Mouse (Mus musculus) neural tube, embryonic 13.5 days (tissue): ENCODE measurements around the gene Fbxo21. TPM values are rescaled to one million over a fixed set of nuclear protein-coding genes. Genes with fewer than 3 reads are reported as not detected.
A peak's percentile ranks its signal among the peaks of the same experiment; 100 is the strongest.

Source experiments
- ATAC-seq: fragments of 200-750 bp; cut with Nextera tagmentation; 2 replicates; pipeline ENCODE4 v1.8.0; 2017; ENCODE audit warnings: low read depth, mild to moderate bottlenecking, moderate TSS enrichment, moderate library complexity
- H3K27ac ChIP-seq: fragments of 300-500 bp; sonication (generic); replicated peaks from 2 replicates; pipeline ENCODE4 v1.5.1; 2015; ENCODE audit warnings: moderate library complexity, mild to moderate bottlenecking, inconsistent platforms
- H3K27me3 ChIP-seq: fragments of 300-500 bp; sonication (generic); 2 replicates; pipeline ENCODE4 v1.6.1; 2015; ENCODE audit warnings: mild to moderate bottlenecking, inconsistent platforms
- H3K36me3 ChIP-seq: fragments of 300-500 bp; sonication (generic); 2 replicates; pipeline ENCODE4 v1.6.1; 2015; ENCODE audit warnings: mild to moderate bottlenecking, inconsistent platforms
- H3K4me1 ChIP-seq: fragments of 300-500 bp; sonication (generic); replicated peaks from 2 replicates; pipeline ENCODE4 v1.6.1; 2015; ENCODE audit warnings: inconsistent platforms
- H3K4me2 ChIP-seq: fragments of 300-500 bp; sonication (generic); 2 replicates; pipeline ENCODE4 v1.6.1; 2015; ENCODE audit warnings: inconsistent platforms, mild to moderate bottlenecking, moderate library complexity
- H3K4me3 ChIP-seq: fragments of 300-500 bp; sonication (generic); 2 replicates; pipeline ENCODE4 v1.5.1; 2015; ENCODE audit warnings: mild to moderate bottlenecking, inconsistent platforms
- H3K9ac ChIP-seq: fragments of 300-500 bp; sonication (generic); 2 replicates; pipeline ENCODE4 v1.6.1; 2015; ENCODE audit warnings: moderate library complexity, mild to moderate bottlenecking, inconsistent platforms
- H3K9me3 ChIP-seq: fragments of 300-500 bp; sonication (generic); 2 replicates; pipeline ENCODE4 v1.6.1; 2016; ENCODE audit warnings: inconsistent platforms
- WGBS: fragments of 180-500 bp; shearing (Covaris S2); methylation state at CpG from one replicate; pipeline ENCODE4 v1.1.7; 2015; 5-methylcytosine and 5-hydroxymethylcytosine counted together
- polyA plus RNA-seq: library from polyadenylated mRNA; unstranded; fragments of >200 nt; fragmentation: Nextera tagmentation; extraction: Ambion mirVana; gene quantifications from 2 replicates; pipeline ENCODE4 v1.2.1, GENCODE M21; 2015

The Fbxo21 gene
- polyA plus RNA-seq, 1 experiment from 2014 or later, result 133 TPM

DNA sequence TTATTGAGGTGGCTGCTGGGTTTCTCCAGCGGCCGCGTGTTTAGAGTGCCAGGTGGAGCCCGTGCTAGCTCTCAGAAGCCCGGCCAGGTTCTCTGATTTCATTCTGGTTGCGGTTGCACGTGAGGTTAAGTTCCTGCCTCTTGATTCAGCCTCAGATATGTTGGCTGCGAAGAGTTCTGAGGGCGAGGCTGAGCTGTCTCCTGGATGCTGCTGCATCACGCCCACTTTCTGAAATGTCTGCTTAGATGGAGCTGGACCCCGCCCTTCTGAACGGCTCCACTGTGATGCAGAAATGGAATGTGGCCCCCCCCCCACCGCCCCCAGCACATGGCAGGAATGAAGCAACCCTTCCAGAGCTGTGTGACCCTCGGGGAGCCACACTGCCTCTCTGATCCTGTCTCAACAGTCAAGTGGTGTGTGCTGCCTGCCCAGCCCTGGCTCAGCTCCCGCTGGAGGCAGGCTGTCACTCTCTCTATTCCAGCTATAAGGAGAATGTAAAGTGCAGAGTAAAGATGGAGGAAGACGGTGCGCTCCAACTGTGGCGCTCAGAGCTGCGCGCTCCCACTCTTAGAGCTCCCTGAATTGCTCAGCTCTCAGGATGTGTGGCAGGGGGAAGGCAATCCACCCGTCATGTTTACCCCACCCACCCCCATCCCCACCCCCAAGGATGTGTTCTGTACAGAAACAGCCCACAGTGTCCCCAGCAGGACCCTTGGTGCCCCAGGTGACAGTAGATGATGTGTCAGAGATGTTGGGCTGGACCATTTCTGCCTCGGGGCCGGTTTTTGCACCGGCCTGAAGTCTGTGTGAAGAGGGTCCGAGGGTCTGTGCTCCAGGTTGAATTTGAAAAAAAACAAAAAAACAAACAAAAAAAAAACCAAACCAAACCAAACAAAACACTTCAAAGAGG is 60.6 kb downstream of the Fbxo21 start:
- Histone ChIP-seq H3K4me1 (peaks cover 25% of the 10 kb centered on the region), H3K4me2 (peak overlapping the region; percentile 34), H3K36me3 (no peaks in the 10 kb centered on the region), H3K9ac (peak overlapping the region; percentile 57), H3K27ac (peak overlapping the region; percentile 65), H3K9me3 (0 out of 2 replicates have a peak, but pooled peaks cover 7% of the 10 kb centered on the region), H3K27me3 (no peaks in the 10 kb centered on the region), H3K4me3 (no peak overlapping the region)
- 0 out of 2 replicates have a peak, but pooled peaks have one; percentile 36 for ATAC-seq
- WGBS, result 40% methylated on average over 25 of the region's 25 CpGs

- WGBS, result 7% methylated on average over 10 of the region's 10 CpGs
- peak overlapping the region; percentile 34 for H3K4me2 ChIP-seq
- H3K36me3 ChIP-seq, result no peaks in the 10 kb centered on the region
- no peaks in the 10 kb centered on the region for H3K27me3 ChIP-seq
- peak; percentile 89 for ATAC-seq
- H3K4me1 ChIP-seq, result peaks cover 25% of the 10 kb centered on the region
- H3K9me3 ChIP-seq, result 0 out of 2 replicates have a peak, but pooled peaks cover 7% of the 10 kb centered on the region
- H3K27ac ChIP-seq, result peak overlapping the region; percentile 65
- H3K4me3 ChIP-seq, result no peak overlapping the region
- peak overlapping the region; percentile 57; the same call in 1 of the 2 replicates for H3K9ac ChIP-seq
Observed at GRCm38 (mm10) chr5:118037798-118038484, 61.4 kb downstream of the Fbxo21 start.

DNA sequence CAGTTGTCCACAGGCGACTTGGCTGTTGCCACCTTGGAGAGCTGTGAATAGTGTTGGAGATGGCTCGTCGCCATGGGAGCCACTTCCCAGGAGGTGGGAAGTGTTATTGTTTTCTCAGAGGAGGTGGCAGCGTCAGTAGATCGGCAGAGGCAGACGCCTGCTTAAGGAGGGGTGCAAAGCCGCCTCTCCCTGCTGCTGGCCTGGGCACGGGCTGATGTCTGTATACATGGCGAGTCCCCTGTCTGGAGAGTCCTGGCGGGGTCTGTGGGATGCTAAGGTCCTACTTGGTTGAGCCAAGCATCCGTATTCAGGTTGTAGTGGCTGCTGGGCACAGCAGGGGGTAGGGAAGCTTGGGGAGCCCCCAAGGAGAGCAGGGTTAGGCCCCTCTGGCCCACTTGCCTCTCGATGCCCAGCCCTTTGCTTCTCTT is 62.7 kb downstream of the Fbxo21 start:
- H3K27ac ChIP-seq, result no peak overlapping the region
- H3K36me3 ChIP-seq, result no peaks in the 10 kb centered on the region
- H3K4me2 ChIP-seq, result no peak overlapping the region
- H3K27me3 ChIP-seq, result no peaks in the 10 kb centered on the region
- ATAC-seq, result no peak
- no peak overlapping the region for H3K9ac ChIP-seq
- H3K4me1 ChIP-seq, result peaks cover 25% of the 10 kb centered on the region
- 33% methylated on average over 12 of the region's 12 CpGs for WGBS
- H3K4me3 ChIP-seq, result no peak overlapping the region
- H3K9me3 ChIP-seq, result 0 out of 2 replicates have a peak, but pooled peaks cover 7% of the 10 kb centered on the region

GRCm38 (mm10) chr5:118042599-118042998 is 66.1 kb downstream of the Fbxo21 start:
- peaks cover 18% of the 10 kb centered on the region for H3K4me1 ChIP-seq

GRCm38 (mm10) chr5:118043761-118044160 is 67.2 kb downstream of the Fbxo21 start:
- Histone ChIP-seq H3K4me3 (no peak overlapping the region), H3K9me3 (no peaks in the 10 kb centered on the region), H3K4me2 (no peak overlapping the region), H3K36me3 (no peaks in the 10 kb centered on the region), H3K27me3 (no peaks in the 10 kb centered on the region), H3K4me1 (peaks cover 7% of the 10 kb centered on the region), H3K27ac (no peak overlapping the region), H3K9ac (no peak overlapping the region)
- WGBS, result 92% methylated on average over 4 of the region's 4 CpGs
- no peak for ATAC-seq

More at GRCm38 (mm10) chr5:118042599-118042998, 66.1 kb downstream of the Fbxo21 start:
- Histone ChIP-seq H3K27ac (no peak overlapping the region), H3K9me3 (no peaks in the 10 kb centered on the region), H3K4me2 (no peak overlapping the region), H3K4me3 (no peak overlapping the region), H3K27me3 (no peaks in the 10 kb centered on the region), H3K9ac (no peak overlapping the region), H3K36me3 (no peaks in the 10 kb centered on the region)
- WGBS, result 85% methylated on average over 6 of the region's 6 CpGs
- ATAC-seq, result no peak

- Histone ChIP-seq H3K27me3 (no peaks in the 10 kb centered on the region), H3K4me3 (no peak overlapping the region), H3K27ac (no peak overlapping the region), H3K4me2 (no peak overlapping the region), H3K9ac (no peak overlapping the region), H3K9me3 (no peaks in the 10 kb centered on the region), H3K4me1 (no peaks in the 10 kb centered on the region), H3K36me3 (no peaks in the 10 kb centered on the region)
- ATAC-seq, result no peak
- WGBS, result 84% methylated on average over 6 of the region's 6 CpGs
Observed at GRCm38 (mm10) chr5:118044907-118045306, 68.4 kb downstream of the Fbxo21 start.

DNA sequence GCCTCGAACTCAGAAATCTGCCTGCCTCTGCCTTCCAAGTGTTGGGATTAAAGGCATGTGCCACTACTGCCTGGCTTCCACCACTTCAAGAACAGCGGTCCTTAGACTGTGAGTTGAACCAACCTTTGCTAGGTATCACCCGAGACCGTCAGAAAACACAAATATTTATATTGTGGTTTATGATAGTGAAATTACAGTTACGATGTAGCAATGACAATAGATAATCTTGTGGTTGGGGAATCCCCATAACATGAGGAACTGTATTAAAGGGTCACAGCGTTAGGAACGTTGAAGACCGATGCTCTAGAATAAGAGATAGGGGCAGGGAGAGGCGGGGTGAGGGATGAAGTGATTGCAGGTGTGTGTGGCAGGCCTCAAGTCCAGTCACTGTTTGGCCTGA is 68.9 kb downstream of the Fbxo21 start:
- Histone ChIP-seq H3K36me3 (no peaks in the 10 kb centered on the region), H3K27me3 (no peaks in the 10 kb centered on the region), H3K4me1 (no peaks in the 10 kb centered on the region), H3K4me3 (no peak overlapping the region), H3K9me3 (no peaks in the 10 kb centered on the region), H3K27ac (no peak overlapping the region), H3K4me2 (no peak overlapping the region), H3K9ac (no peak overlapping the region)
- 94% methylated on average over 9 of the region's 9 CpGs for WGBS
- ATAC-seq, result no peak

- Histone ChIP-seq H3K27ac (no peak overlapping the region), H3K4me1 (no peaks in the 10 kb centered on the region), H3K9ac (no peak overlapping the region), H3K27me3 (no peaks in the 10 kb centered on the region), H3K9me3 (no peaks in the 10 kb centered on the region), H3K36me3 (no peaks in the 10 kb centered on the region), H3K4me2 (no peak overlapping the region), H3K4me3 (no peak overlapping the region)
- ATAC-seq, result no peak
- WGBS, result 87% methylated on average over 14 of the region's 14 CpGs
Observed at GRCm38 (mm10) chr5:118047091-118047757, 70.7 kb downstream of the Fbxo21 start.

DNA sequence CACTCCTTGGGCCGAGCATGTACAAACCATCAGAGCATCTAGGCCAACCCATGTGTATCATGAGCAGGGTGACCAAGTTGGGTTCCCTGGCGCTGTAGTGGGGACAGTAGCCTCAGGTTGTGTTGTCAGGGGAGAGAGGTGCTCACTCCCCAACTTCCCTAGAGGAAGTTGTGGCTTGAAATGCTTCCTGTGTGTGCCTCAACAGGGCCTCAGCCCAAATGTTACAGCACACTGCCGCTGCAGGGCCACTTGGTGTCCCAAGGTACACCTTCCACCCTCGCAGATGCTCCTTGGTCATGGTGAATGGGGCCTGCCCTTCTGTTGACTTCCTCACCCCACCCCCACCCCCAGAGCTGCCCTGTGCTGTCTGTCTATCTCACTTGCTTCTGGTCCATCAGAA is 71.9 kb downstream of the Fbxo21 start:
- H3K9ac ChIP-seq, result no peak overlapping the region
- 79% methylated on average over 4 of the region's 4 CpGs for WGBS
- H3K36me3 ChIP-seq, result no peaks in the 10 kb centered on the region
- no peak for ATAC-seq
- H3K9me3 ChIP-seq, result no peaks in the 10 kb centered on the region
- no peaks in the 10 kb centered on the region for H3K27me3 ChIP-seq
- no peak overlapping the region for H3K4me2 ChIP-seq
- no peak overlapping the region for H3K27ac ChIP-seq
- H3K4me3 ChIP-seq, result no peak overlapping the region
- H3K4me1 ChIP-seq, result no peaks in the 10 kb centered on the region

DNA sequence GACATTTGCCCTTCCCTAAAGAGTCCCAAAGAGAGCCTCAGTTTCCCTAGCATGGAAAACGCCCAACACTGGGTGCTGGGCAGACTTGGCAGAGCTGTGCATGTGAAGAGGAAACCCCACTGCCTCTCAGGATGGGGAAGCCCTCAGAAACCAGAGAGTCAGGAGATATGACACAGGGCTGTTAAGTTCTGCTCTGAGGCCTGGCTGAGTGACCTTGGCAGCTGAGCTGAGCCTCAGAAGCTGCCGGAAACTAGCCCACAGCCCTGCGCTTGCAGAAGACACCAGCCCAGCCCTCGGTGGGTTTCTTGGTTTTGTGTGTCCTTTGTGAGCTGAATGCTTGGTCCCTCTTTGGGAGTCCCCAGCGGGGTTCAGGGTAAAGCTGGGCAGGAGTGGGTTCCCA is 72.4 kb downstream of the Fbxo21 start:
- H3K4me2 ChIP-seq, result no peak overlapping the region
- H3K4me1 ChIP-seq, result no peaks in the 10 kb centered on the region
- no peak overlapping the region for H3K27ac ChIP-seq
- no peaks in the 10 kb centered on the region for H3K27me3 ChIP-seq
- H3K9ac ChIP-seq, result no peak overlapping the region
- H3K36me3 ChIP-seq, result no peaks in the 10 kb centered on the region
- H3K4me3 ChIP-seq, result no peak overlapping the region
- no peaks in the 10 kb centered on the region for H3K9me3 ChIP-seq
- WGBS, result 88% methylated on average over 5 of the region's 5 CpGs
- ATAC-seq, result no peak

GRCm38 (mm10) chr5:118050743-118051142 is 74.2 kb downstream of the Fbxo21 start:
- no peaks in the 10 kb centered on the region for H3K4me1 ChIP-seq
- no peaks in the 10 kb centered on the region for H3K36me3 ChIP-seq
- no peak for ATAC-seq
- no peaks in the 10 kb centered on the region for H3K9me3 ChIP-seq
- H3K27ac ChIP-seq, result no peak overlapping the region
- H3K27me3 ChIP-seq, result no peaks in the 10 kb centered on the region
- WGBS, result 80% methylated on average over 4 of the region's 4 CpGs
- H3K9ac ChIP-seq, result no peak overlapping the region
- H3K4me3 ChIP-seq, result no peak overlapping the region
- no peak overlapping the region for H3K4me2 ChIP-seq
